Mouse (Mus musculus) central nervous system, embryonic 14 days (tissue): ENCODE measurements around the gene Rhpn2. TPM values are rescaled to one million over a fixed set of nuclear protein-coding genes. Genes with fewer than 3 reads are reported as not detected.

Experiments used
- polyA plus RNA-seq: library from polyadenylated mRNA; depleted of rRNA; stranded (reverse); fragments of >200 nt; gene quantifications from 2 replicates; pipeline ENCODE4 v1.2.3, GENCODE M21; 2012; rRNA removed

The Rhpn2 gene
- 1.6 and 2.4 TPM in 2 replicates for polyA plus RNA-seq

GRCm38 (mm10) chr7:35333692-35334526 is at the start of gene Rhpn2:
Gene Rhpn2 (plus strand): TSS chr7:35334170.

GRCm38 (mm10) chr7:35317729-35318609 is 16.0 kb upstream of the Rhpn2 start, which contains the start of gene Gpatch1:
Gene Gpatch1 (minus strand): TSS chr7:35318440.

DNA sequence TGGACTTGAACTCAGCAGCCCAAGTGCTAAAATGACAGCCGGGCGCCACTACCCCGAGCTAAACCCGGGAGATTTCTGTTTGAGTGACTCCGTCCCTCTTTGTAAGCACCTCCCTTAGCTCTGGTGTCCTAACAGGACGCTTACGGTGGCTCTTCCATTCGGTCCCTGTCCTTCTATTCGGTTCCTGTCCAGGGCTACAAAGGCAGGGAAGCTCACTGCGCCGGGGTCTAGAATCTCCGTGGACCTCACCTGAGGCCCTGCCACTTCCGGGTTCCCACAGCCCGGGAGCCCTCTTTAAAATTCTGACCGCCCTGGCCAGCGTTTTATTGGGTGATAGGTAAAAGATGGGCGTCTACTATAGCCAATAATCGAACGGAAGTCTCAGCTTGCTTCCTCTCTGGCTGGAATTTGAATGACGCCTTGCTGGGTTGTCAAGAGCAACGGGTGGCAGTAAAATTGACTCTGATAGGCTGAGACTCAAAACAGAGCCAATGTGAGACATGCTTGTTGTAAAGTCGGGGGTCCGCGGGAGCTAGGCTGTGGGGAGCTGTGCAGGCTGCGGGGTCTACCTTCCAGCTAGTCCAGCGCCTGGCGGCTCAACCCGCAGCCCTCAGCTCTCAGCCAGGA is 62.7 kb downstream of the Rhpn2 start, which contains the start of the genes Faap24 and Cep89:
Gene Faap24 (minus strand): TSS at position 295 of the 627 bp plus-strand sequence.
Gene Cep89 (plus strand): TSS at position 494 of the 627 bp plus-strand sequence.

Other genes with a start within 250 kb of the Rhpn2 start
- gene Cebpa, start 214.9 kb upstream of the Rhpn2 start, polyA plus RNA-seq = 2.0 and 3.7 TPM in 2 replicates
- gene Slc7a10, start 147.8 kb upstream of the Rhpn2 start, polyA plus RNA-seq = 7.6 and 7.9 TPM in 2 replicates
- gene Lrp3, start 118.7 kb upstream of the Rhpn2 start, polyA plus RNA-seq = 86.4 and 92.5 TPM in 2 replicates
- 16.8 and 18.1 TPM in 2 replicates for gene Gpatch1, start 15.7 kb upstream of the Rhpn2 start, polyA plus RNA-seq
- 6.9 and 7.5 TPM in 2 replicates for gene Faap24, start 62.7 kb downstream of the Rhpn2 start, polyA plus RNA-seq
- gene Cep89, start 62.9 kb downstream of the Rhpn2 start, polyA plus RNA-seq = 34.6 and 37.7 TPM in 2 replicates
- gene Slc7a9, start 114.6 kb downstream of the Rhpn2 start, polyA plus RNA-seq = 0.07 and 0.21 TPM in 2 replicates
- 0.25 and 0.31 TPM in 2 replicates for gene Tdrd12, start 203.6 kb downstream of the Rhpn2 start, polyA plus RNA-seq
- gene Nudt19, start 222.1 kb downstream of the Rhpn2 start, polyA plus RNA-seq = 47.6 and 49.7 TPM in 2 replicates